Mouse (Mus musculus) cerebellum, adult 11-12 months (tissue): ENCODE results near the gene Sdk2.

Experiments used
- DNase-seq: peaks from one replicate; pipeline ENCODE4 v3.0.0; 2022

The Sdk2 gene

DNA sequence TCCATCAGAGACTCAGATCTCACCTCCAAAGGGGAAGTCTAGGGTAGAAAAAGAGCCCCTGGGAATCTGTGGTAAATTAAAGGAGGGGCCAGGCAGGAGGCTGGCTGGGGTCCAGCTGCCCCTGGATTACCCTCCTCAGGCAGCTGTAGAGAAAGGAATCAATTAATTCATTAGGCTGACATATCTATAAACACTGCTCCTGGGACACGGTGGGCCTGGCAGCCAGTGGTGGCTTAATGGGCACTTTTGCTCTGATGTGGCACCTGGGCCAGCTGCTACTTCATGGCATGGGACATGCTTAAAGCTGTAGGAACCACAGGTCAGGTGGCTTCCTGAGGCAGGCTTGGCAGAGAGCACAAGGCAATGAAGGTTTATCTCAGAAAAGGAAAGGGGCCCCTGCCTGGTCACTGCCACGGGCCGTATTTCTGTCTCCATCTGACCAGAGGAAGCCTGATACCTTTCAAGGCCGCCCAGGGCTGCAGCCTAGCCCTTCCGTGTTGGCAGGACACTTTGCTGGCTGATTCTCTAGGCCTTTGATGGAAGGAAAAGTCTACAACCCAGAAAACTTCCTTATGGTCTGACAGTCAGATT is 80.9 kb downstream of the Sdk2 start:
- no peak for DNase-seq

DNA sequence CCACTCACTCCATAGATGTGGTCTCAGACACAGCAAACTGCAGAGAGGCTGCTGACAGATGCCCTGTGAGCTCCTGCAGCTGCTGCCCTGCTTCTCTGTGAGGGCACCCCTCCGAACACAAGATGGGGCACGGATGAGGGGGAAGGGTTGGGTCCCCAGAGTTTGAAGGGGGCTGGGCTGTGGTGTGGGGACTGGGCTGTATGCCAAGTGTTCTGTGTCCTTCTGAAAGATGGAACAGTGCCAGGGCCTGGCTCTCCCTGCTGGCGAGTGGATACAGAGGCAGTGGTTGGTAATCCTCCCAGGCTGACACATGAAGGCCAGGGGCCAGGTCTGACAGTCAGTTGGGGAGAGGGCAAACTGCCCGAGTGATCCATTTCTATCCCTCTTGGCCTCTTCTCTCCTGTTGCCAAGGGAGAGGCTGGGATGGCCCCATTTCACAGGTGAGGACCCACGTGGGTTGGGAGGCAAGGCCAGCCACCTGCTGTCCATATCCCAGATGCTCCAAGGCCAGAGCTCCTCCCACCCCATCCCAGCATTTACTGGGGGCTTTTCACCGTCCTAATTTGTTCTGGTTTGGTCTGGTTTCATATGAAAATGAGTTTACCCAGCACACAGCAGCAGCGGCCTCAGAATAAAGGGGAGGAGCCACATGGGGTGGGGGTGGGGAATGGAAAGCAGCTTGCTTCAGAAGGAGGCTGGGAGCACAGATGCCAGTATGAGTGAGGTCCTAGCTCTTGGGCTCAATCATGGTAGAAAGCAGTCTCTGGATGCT is 84.9 kb downstream of the Sdk2 start:
- no peak for DNase-seq

DNA sequence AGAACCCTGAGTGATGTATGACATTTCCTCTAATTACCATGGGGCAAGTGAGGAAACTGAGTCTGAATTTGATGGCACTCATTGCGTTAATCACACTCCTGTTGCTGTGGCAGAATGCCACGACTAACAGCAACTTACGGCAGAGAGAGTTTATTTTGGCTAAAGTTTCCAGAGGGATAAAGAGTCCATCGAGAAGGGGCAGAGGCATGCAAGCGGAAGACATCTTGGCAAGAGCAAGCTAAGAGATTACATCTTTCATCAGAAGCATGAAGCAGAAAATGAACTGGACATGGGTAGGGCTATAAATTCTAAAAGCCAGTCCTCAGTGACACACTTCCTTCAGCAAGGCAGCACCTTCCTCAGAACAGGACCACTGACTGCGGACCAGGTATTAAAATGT is 85.8 kb downstream of the Sdk2 start:
- no peak for DNase-seq

DNA sequence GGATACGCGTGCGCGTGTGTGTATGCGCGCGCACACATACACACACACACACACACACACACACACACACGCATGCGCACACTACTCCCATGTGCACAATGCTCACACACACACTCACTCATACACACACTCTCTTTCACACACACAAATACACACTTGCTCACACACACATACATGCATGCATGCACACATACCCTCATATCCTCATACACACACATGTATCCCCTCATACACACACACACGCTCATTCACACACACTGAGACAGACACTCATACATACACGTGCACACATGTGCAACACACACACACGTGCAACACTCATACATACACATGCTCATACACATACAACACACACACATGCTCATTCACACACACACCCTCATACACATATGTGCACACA is 88.5 kb downstream of the Sdk2 start:
- DNase-seq: no peak

DNA sequence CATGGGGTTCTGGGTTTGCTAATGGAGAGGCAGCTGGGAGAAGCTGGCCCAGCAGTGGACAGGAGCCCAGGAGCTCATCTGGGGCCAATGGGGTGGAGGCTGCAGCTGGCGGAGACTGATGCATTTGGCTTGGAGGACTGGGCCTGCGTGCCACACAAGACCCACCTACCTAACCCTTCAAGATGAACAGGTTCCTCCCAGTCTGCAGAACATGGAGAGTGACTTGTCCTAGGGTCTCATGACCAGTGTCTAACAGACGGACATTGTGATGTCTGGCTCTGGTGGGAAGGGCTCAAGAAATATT is 91.2 kb downstream of the Sdk2 start:
- no peak for DNase-seq

DNA sequence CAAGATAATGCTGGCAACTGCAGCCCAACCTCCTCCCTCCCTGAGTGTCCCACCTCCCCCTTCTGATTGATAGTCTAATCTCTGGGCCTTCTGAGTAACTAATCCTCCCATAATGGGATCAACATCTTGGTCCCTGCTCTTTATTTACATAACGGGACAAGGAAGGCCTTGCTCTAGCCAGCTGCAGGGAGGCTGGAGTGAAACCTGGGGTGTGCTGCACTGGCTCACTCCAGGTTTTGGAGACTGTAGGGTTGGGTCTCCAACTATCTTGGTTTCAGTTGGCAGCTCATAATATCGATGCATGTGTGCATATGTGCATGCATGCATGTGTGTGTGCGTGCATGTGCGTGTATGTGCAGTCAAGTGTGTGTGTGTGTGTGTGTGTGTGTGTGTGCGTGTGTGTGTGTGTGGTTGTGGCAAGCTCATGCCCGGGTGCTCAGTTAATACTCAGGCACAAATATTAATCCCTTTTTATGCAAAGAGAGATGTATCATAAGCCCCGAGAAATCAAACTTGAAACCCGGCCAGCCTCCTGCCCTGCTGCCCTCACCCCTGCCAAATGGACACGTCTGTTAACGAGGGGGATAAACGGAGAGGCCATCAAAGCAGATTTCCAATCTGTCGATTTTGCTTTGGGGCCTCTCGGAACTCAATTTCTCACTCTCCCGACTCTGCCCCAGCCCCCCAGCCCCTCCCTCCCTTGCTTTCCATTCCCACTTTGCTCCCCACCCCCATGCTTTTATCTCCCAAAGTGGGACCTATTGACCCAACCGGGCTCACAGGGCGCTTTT is 91.8 kb downstream of the Sdk2 start:
- no peak for DNase-seq

DNA sequence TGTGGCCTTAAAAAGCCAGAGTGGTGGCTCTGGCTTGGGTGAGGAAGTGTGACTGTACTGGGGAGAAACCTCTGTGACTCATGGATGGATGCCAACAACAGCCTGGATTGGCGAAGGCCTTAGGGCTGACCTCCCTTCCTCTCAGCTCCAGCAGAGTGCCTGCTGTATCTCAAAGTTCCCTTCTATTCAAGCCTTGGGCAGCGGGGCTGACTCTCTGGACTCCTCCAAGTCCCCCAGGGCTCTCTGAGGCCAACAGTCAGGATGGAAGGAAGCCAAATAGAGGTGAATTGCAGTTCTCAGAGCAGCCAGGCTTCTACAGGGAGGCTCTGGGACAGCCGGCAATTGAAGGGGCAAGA is 94.4 kb downstream of the Sdk2 start:
- peak; percentile 23 for DNase-seq

DNA sequence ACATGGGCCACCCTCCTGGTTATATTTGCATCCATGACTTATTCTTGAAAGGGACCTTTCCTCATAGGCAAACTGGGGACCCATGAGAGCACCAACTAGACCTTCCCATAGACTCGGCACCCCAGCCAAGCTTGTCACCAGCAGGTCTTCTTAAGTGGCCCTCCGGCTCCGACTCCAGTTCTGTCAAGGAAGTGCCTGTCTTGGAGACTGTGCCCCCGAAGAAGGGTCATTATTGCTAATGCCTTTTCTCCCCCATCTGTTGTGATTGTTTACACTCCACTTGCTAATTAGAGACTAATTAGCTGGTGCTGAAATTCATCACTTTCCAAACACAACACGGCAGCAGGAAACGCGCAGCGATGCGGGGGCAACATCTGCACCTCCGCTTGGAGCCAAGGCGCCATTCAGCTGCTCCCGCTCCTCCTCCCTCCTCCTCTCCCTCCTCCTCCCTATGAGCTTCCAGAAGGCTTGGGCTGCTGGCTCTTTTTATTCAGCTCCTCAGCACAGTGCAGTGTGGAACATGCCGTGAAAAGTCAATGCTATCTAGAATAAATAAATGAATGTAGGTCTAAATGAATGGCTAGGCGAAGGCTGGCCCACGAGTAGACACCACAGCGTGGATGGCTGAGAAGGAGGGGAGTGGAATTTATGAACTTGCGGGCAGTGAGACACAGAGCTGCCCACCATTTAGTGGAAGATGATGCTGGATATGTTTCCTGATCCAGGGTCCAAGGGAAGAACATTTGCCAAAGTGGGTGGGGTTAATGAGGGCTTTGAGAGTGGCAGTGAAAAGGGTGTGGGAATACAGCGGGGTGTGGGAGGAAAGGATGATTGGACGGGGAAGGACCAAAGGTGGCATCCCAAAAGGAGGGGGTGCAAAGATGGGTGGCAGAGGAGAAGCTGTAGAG is 95.0 kb downstream of the Sdk2 start:
- DNase-seq: no peak

DNA sequence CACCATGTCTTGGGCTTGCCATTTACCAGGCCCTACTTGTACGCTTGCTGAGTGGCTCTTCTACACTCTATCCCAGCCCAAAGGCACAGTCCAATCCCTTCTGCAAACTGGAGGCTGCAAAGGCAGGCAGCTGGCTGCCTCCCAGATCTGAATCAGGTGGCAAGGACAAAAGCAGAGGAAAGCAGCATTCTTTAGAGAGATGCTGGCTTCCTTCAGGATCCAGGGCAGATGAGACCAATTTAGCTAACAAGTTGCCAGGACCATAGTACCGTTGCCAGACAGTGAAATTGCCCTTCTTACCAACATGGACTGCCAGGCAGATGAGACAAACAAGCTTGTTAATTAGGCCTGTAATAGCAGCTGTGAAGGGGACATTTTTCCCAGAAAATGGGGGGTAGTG is 96.8 kb downstream of the Sdk2 start:
- DNase-seq: no peak

DNA sequence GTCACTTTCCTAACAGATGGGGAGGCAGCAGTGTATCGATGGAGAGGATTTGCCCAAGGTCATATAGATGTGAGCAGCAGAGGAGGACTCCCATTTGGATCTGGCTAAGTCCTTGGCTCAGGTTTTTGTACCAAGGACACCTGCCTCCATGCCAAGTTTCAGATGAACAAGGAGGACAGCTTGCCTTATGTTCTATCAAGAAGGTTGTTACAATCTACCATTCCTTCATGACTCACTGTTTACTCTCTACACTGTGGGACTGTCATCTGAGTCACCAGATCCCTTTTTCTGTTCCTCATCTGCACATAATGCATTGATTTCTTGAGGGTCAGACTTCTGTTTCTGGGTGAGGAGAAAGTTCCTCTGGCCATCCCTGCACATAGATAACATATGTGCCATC is 101.6 kb downstream of the Sdk2 start:
- DNase-seq: no peak

DNA sequence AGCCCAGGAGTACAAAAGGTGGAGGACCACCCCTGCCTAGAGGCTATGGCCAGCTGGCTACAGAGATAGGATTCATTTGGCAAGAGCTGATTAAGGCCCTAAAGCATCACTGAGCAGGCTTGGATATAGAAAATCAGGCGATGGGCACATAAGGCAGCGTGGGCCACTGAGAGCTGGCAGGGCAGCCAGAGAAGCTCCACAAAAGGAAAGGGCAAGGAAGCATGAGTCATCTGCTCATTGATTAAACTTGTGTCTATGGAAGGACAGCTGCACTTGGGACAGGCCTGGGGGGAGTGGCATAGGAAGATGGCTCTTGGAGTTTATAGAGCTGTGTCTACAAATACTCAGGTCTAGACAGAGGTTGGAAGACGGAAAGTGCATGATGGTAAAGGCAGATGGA is 104.1 kb downstream of the Sdk2 start:
- DNase-seq: no peak

DNA sequence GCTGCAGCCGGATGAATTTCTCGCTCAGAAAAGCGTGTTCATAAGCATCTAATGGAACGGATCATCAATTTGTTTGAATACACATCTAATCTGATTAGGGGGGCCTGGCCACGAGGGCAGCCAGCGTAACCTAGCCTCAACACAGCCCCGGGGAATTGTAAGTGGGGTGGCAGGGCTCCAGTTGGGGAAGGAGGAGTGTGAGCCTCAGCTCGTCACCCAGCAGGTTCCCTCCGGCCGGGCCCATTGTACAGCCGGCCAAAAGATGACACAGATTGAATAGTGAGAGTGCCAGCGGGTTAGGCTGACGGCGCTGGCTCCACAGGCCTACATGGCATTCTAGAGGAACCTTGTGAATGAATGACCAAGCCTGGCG is 115.2 kb downstream of the Sdk2 start:
- peak; percentile 66 for DNase-seq

DNA sequence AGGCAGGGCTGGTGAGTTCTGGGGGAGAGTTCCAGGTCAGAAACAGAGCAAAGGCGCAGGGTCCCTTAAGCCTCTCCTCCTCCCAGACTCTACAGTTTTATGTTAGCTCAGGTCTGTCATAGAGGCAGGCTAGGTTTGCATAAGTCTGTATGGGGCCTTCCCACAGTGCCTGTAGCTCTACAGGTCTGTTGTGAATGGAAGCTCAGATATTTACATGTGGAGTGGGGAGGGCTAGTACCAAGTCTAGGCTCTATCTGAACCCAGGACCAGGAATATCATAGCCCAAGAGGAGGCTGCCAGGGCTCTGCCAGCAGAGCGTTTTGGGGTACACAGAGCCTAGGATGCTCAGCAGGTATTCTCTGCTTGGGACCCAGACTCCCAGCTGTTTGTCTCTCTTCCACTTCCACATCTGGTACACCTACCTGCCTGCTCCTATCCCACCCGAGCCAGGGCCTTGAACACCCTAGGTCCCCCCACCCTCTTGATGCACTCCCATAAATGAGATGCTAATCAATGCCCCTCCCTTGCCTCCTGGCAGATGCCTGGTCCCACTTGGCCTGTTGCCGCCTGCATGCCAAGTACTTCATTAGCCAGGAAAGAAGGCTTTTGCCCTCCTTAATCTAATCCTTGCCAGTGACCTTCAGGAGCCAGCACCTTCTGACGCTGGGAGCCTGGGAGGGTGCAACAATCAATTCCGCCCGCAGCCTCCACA is 115.8 kb downstream of the Sdk2 start:
- peak; percentile 13 for DNase-seq

DNA sequence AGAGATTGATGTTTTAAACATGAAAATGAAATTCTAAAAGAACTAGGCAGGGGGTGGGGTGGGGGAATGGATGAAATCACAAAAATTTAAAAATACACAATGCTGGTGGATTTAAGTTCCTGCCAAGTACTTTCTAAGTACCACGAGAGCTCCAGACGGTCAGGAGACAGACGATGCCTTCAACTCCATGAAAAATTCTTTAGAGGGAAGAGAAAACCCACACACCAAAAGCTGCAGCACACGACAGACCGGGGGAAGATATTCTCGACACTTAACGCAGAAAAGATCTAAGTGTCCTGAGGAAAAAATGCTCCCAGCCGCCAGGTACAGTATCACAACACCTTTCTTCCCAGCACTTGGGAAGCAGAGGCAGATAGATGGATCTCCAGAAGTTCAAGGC is 118.2 kb downstream of the Sdk2 start:
- DNase-seq: no peak

DNA sequence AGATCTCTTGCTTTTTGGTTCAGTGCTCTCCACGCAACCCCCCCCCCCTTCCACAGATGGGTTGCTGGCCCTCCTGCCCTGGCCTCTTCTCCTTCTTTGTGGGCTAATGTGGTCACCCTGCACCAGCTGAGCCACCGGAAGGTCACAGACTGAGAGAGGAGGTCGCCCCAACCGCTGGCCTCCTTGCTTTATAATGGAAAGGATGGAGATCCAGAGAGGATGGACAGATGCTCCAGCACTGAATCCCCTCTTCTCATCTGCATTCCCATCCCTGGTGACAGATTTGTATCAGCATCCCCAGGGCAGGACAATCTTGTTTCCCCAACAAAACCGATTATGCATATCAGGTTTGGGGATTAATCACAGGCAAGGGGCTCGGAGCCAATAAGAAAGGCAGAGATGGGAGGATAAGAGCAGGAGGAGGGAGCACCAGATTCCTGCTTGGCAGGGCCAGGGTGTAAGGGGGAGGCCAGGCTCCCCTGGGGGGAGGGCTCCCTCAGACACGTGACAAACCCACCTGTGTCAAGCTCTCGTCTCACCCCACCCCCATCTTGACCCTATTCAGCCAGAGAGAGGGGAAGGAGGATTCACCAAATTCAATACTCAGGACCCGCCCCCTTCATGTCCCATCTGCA is 124.6 kb downstream of the Sdk2 start:
- DNase-seq: no peak

DNA sequence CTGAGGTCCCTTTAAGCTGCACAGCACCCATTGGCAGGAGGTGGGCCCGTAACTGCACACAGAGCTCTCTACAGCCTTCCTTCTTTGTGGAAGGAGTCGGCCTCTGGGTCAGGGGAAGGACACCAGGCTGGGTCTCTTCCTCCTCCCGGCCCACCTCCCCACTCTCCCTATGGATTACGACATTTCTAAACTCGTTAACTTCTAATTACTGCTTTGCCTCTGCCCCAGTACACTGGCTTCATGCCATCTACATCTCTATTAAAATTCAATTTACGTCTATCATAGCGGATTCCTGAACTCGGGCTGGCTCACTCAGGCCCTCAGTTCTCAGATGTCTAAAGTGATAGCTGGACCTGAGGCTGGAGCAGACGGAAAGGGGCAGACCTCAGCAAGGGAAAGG is 133.2 kb downstream of the Sdk2 start:
- no peak for DNase-seq

DNA sequence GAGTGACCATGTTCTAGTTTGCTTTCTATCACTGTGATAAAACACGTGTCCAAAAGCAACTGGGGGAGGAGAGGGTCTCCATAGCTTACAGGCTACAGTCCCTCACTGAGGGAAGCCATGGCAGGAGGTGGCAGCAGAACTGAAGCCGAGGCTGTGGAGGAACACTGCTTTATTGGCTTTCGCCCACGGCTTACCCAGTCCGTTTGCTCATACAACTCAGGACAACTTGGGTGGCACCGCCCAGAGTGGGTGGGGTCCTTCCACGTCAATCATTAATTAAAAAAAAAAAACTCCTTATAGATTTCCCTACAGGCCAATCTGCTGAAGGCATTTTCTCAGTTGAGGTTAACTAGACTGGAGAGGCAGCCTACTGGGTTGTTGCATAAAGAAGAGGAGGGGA is 133.9 kb downstream of the Sdk2 start:
- no peak for DNase-seq

DNA sequence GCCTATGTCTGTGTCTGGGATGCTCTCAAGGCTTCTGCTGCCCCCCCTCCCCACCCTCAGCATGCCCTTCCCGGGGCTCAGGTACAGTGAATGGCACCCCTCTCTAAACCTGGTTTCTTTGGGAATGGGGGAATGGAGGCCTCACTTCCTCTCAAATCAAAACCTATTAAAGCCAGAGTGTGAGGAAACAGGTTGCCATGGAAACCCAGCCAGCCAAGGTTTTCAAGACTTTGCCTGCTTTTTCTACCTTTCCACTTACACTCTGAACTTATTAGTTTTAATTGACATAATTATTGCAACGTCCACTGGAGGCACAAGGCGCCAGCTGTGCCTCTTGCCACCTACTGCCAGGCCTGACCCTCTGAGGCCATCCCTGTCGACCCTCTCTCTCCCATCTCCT is 135.1 kb downstream of the Sdk2 start:
- DNase-seq: no peak

DNA sequence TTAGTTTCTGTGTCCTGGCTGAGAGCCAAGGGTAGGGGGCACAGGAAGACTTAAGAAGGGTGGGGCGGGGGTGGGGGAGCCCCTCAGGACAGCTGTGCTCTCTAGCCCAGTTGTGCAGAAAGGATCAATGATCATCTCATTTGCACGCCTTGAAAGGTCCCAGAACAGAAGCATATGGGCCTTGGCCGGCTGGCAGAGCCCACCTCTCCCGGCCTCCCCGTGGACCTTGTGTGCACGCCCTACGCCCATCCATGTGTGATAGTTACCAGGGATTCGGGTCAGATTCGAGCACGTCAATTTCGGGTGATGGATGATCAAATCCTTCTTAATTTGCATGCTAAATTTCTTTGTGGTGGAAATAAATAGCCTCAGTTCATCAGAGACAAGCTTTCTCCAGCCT is 136.7 kb downstream of the Sdk2 start:
- no peak for DNase-seq

DNA sequence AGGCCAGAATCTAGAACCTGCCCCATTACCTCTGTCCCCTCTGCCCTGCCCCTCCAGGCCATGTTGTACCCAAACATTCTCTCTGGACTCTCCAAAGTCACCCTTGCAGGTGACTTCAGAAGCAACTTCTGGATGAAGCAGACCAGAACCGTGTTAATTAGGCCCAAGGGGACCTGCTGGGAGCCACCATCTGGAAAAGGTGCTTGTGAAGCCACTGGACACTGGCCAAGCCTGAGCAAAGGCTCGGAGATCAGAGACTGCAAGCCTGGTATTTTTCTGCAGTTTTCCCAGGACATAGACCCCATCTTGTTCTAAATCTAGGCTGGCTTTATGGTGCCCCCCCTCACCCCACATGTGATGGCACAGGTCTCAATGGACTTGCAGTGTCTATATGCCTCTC is 138.0 kb downstream of the Sdk2 start:
- DNase-seq: peak; percentile 41

DNA sequence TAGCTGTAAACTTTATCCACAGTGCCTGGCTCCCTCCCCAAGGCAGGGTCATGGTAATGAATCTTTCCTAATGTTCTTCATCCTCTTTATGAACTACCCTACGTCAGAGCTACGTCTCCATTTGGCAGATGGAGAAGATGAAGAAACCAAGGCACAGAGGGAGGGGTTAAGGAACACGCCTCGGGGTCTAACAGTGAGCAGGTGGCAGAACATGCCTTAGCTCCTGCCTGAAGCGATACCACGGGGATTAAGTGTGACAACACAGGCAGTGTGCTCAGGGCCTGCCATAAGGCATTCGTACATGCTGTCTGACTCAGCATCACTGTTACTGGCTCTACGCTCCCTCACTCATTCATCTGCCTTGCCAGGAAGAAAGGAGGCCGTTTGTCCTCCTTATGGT is 138.6 kb downstream of the Sdk2 start:
- peak; percentile 22 for DNase-seq

DNA sequence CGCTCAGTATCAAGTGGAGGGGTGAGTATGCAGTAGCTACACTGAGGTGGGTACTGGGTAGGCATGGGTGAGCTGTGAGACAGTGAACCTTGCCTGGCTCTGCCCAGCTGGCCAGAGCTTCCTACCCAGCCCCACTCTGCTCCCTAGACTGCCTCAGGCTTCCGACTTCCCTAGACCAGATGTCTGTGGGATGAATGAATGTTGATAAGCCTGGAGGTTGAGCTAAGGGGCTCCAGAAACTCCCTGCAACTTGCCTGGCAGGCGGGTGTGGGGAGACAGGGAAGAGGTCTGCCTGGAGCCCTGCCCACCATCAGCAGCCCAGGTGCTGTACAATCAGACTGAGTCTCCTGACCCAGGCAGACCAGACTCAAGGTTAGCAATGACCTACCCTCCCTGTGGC is 139.0 kb downstream of the Sdk2 start:
- no peak for DNase-seq
